Mouse (Mus musculus): Measurements from ENCODE around the gene Dnah6. TPM values are rescaled to one million over a fixed set of nuclear protein-coding genes. Genes with fewer than 3 reads are reported as not detected.

Gene Dnah6
- polyA plus RNA-seq, 1 experiment from 2014 or later = 0.15 TPM

DNA sequence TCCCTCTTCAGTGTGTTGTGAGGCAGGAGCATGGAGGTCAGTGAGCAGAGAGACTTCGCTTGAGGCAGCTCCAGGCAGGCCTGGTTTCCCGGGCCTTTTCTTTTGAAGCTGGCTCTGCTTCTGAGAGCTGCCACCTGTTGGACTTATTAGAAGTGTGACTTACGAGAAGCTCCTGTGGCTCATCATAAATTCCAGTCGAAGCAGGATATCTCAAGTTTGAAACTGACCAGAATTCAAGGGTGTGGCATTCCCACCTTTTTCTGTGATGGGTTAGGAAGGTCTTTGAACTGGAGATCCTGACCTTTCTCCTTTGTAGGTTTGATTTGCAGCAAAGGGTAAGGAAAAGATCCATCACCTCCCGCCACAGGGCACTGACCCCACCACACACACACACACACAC is 217.8 kb downstream of the Dnah6 start:
- WGBS = 90% methylated on average over 5 of the region's 5 CpGs
- H3K4me2 ChIP-seq = no peak overlapping the region
- no peak overlapping the region for H3K9ac ChIP-seq
- H3K9me3 ChIP-seq = no peaks in the 10 kb centered on the region
- no peaks in the 10 kb centered on the region for H3K4me1 ChIP-seq
- no peak overlapping the region for H3K27ac ChIP-seq
- H3K36me3 ChIP-seq (replicated peaks) = no peaks in the 10 kb centered on the region
- no peak for ATAC-seq (ENCODE audit: low FRiP score)
- no peaks in the 10 kb centered on the region for H3K27me3 ChIP-seq
- no peak overlapping the region for H3K4me3 ChIP-seq (replicated peaks)

DNA sequence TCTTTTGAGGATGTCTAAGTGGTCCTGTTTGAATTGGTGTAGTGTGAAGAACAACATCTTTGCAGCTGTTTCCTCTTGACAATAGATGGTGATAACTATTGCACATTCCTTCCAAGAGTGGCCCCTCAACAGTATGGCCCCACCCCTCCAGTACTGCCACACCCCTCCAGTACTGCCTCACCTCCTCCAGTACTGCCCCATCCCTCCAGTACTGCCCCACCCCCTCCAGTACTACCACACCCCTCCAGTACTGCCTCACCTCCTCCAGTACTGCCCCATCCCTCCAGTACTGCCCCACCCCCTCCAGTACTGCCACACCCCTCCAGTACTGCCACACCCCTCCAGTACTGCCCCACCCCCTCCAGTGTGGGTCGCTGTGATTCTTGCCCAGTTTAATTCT is 219.1 kb downstream of the Dnah6 start:
- H3K4me2 ChIP-seq = no peak overlapping the region
- no peaks in the 10 kb centered on the region for H3K9me3 ChIP-seq
- H3K4me1 ChIP-seq = no peaks in the 10 kb centered on the region
- WGBS = 55% methylated on average over 1 of the region's 1 CpGs
- H3K36me3 ChIP-seq (replicated peaks) = no peaks in the 10 kb centered on the region
- no peaks in the 10 kb centered on the region for H3K27me3 ChIP-seq
- H3K9ac ChIP-seq = no peak overlapping the region
- no peak for ATAC-seq (ENCODE audit: low FRiP score)
- H3K4me3 ChIP-seq (replicated peaks) = no peak overlapping the region
- no peak overlapping the region for H3K27ac ChIP-seq

DNA sequence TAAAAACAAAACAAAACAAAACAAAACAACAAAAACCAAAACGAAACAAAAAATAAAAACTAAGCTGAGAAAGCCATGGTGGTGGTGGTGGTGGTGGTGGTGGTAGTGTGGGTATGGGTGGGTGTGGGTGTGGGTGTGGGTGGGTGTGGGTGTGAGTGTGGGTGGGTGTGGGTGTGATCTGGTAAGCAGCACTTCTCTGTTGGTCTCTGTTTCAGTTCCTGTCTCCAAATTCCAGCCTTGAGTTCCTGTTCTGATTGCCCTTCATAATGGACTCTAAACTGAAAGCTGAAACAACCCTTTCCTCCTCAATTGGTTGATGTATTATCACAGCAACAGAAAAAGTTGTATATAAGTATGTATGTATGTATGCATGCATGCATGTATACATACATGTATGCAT is 222.6 kb downstream of the Dnah6 start:
- Histone ChIP-seq H3K27me3 (no peaks in the 10 kb centered on the region), H3K9me3 (no peaks in the 10 kb centered on the region), H3K4me2 (no peak overlapping the region), H3K4me1 (no peaks in the 10 kb centered on the region), H3K27ac (no peak overlapping the region), H3K4me3 (replicated peaks) (no peak overlapping the region), H3K36me3 (replicated peaks) (no peaks in the 10 kb centered on the region), H3K9ac (no peak overlapping the region)
- ATAC-seq (ENCODE audit: low FRiP score) = no peak
- WGBS = 83% methylated on average over 1 of the region's 1 CpGs

DNA sequence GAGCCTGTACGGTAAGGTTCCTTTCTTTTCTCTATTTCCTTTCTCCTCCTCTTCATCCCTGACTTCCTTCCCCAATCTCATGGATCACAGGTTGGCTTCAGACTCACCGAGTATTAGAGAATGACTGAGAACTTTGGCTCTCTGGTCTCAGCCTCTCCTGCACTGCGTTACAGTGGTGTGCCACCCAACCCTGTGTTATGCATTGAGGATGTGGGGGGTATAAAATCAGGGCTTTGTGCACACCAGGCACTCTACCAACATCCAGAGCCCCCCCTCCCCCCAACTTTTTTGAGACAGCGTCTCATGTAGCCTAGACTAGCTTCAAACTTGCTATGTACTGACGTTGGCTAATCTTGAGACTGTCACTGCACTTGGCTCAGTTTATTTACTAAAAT is 227.8 kb downstream of the Dnah6 start:
- Histone ChIP-seq H3K9me3 (no peaks in the 10 kb centered on the region), H3K4me2 (no peak overlapping the region), H3K27me3 (no peaks in the 10 kb centered on the region), H3K4me3 (replicated peaks) (no peak overlapping the region), H3K4me1 (peaks cover 8% of the 10 kb centered on the region), H3K27ac (no peak overlapping the region), H3K9ac (no peak overlapping the region), H3K36me3 (replicated peaks) (no peaks in the 10 kb centered on the region)
- ATAC-seq (ENCODE audit: low FRiP score) = no peak
- 86% methylated on average over 5 of the region's 5 CpGs for WGBS

DNA sequence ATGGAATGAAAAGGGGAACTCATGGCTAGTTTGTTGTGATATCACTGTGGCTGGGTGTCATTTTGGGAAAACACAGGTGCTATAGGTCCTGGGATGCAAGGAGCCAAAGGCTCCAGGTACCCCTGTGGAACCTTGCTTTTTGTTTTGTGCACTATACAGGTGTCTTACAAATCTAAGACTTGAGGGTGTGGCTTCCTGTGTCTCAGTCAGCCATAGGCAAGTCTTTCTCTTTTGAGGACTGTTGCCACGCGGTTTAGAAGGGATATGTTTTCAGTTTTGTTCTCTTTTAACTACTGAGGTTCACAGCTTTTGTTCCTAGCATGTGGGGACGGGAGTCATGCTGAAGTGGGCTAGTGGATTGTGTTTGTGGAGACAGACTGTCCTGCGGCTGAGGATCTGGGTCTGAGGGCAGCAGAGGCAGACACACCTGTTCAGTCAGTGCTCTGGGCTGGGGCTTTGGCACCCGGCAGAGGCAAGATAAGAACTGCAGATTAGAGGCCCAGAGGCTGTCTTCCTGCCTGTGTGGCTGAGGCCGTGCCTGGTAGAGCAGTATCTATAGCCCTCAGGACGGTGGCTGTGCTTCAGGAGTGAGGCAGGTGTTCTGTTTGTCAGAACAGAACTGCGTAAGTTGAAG is 228.3 kb downstream of the Dnah6 start:
- no peak overlapping the region for H3K27ac ChIP-seq
- no peak overlapping the region for H3K4me2 ChIP-seq
- H3K4me3 ChIP-seq (replicated peaks) = no peak overlapping the region
- H3K9ac ChIP-seq = no peak overlapping the region
- H3K4me1 ChIP-seq = peaks cover 10% of the 10 kb centered on the region
- WGBS = 72% methylated on average over 8 of the region's 8 CpGs
- H3K36me3 ChIP-seq (replicated peaks) = no peaks in the 10 kb centered on the region
- no peaks in the 10 kb centered on the region for H3K27me3 ChIP-seq
- no peak for ATAC-seq (ENCODE audit: low FRiP score)
- H3K9me3 ChIP-seq = no peaks in the 10 kb centered on the region

DNA sequence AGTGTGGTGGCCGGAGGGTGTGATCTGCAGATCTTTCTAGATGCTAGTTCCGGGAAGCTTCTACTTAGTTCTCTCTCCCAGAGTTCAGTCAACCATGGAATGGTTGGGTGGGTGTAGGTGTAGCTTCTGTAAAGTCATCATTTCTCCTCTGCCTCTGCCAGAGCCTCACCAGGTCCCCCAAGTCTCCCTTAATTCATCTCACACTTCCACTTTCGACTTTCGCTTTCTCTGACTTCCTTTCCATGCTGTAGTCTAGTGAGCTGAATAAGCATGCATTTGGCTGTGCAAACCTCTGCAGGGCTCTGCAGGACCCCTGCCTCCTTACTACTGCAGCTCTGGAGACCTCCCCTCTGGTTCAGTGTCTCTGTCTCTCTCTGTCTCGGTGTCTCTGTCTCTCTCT is 231.2 kb downstream of the Dnah6 start:
- Histone ChIP-seq H3K9me3 (no peaks in the 10 kb centered on the region), H3K9ac (no peak overlapping the region), H3K4me3 (replicated peaks) (no peak overlapping the region), H3K4me2 (no peak overlapping the region), H3K27ac (no peak overlapping the region), H3K36me3 (replicated peaks) (no peaks in the 10 kb centered on the region), H3K4me1 (peaks cover 10% of the 10 kb centered on the region), H3K27me3 (no peaks in the 10 kb centered on the region)
- ATAC-seq (ENCODE audit: low FRiP score) = no peak
- WGBS = 92% methylated on average over 5 of the region's 5 CpGs

DNA sequence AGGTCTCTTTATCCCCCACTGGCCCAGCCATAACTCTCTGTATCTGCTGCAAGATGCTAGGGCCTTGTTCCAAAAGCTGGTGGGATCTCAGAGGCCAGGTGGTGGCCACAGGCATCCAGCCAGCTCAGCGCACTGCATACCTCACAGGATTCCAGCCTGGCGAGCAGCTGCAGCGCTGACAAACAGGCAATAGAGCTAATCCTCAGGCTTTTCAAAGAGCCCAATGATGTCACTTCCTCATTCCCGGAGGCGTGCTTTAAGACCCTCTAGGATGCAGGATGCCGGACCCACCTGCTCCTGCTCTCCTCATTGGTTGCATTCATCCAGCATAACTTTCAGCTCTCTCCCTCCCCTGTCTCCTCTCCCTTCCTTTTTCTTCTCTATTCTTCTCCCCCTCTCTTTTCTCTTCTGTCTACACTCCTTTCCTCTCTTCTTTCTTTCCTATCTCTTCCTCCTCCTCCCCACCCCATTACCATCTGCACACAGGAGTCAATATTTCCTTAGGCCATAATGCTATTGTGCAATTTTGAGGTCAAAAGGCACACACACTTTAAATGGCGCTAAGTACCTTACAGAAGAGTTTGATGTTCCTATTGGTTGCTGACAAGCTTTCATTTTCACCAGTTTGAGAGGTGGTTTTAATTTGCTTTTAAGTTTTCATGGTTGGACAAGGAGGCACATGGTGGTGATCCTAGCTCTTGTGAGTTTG is 232.3 kb downstream of the Dnah6 start:
- Histone ChIP-seq H3K4me1 (peaks cover 10% of the 10 kb centered on the region), H3K9me3 (no peaks in the 10 kb centered on the region), H3K27me3 (no peaks in the 10 kb centered on the region), H3K27ac (0 out of 2 replicates have a peak overlapping the region, but pooled peaks have one; percentile 54), H3K4me3 (replicated peaks) (no peak overlapping the region), H3K4me2 (no peak overlapping the region), H3K36me3 (replicated peaks) (no peaks in the 10 kb centered on the region), H3K9ac (no peak overlapping the region)
- WGBS = 19% methylated on average over 7 of the region's 7 CpGs
- ATAC-seq (ENCODE audit: low FRiP score) = peak; percentile 68

DNA sequence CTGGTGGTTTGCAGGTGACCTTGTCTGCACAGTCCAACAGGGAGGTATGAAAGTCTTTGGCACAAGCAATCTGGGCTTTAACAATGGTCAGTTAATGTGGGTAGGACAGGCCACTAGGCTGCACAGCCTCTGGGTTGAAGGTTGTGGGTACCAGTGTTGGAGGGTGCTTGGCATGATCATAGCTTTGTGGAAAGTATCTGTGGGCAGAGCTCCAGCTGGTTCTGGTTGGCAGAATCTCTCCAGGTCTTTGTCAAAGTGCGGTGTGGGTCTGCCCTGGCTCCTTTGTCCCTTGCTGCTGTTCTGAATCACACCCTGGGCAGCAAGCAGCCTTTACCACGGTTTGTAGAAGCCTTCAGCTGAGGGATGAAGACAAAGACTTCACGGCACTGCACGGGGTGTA is 238.9 kb downstream of the Dnah6 start:
- Histone ChIP-seq H3K36me3 (replicated peaks) (no peaks in the 10 kb centered on the region), H3K9ac (no peak overlapping the region), H3K9me3 (no peaks in the 10 kb centered on the region), H3K27ac (no peak overlapping the region), H3K27me3 (no peaks in the 10 kb centered on the region), H3K4me3 (replicated peaks) (no peak overlapping the region), H3K4me1 (no peaks in the 10 kb centered on the region), H3K4me2 (no peak overlapping the region)
- ATAC-seq (ENCODE audit: low FRiP score) = no peak
- 69% methylated on average over 4 of the region's 4 CpGs for WGBS

DNA sequence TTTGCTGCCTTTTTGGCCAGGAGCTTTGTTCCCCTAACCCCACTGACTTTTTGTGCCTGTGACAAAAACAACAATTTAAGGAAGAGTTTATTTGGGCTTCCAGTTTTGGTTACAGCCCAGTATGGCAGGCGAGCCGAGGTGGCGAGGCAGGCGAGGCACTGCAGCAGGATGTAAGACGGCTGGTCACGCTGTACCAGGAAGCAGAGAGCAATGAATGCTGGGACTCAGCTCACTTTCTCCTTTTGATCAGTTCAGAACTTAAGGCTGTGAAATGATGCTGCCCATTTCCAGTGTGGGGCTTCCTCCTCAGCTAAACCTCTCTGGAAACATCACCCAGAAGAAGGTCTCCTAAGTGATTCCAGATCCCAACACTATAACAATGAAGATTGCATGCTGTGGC is 239.6 kb downstream of the Dnah6 start:
- ATAC-seq (ENCODE audit: low FRiP score) = no peak
- no peaks in the 10 kb centered on the region for H3K27me3 ChIP-seq
- no peaks in the 10 kb centered on the region for H3K36me3 ChIP-seq (replicated peaks)
- no peak overlapping the region for H3K27ac ChIP-seq
- no peak overlapping the region for H3K9ac ChIP-seq
- no peaks in the 10 kb centered on the region for H3K9me3 ChIP-seq
- H3K4me3 ChIP-seq (replicated peaks) = no peak overlapping the region
- no peaks in the 10 kb centered on the region for H3K4me1 ChIP-seq
- H3K4me2 ChIP-seq = no peak overlapping the region
- 79% methylated on average over 6 of the region's 6 CpGs for WGBS

DNA sequence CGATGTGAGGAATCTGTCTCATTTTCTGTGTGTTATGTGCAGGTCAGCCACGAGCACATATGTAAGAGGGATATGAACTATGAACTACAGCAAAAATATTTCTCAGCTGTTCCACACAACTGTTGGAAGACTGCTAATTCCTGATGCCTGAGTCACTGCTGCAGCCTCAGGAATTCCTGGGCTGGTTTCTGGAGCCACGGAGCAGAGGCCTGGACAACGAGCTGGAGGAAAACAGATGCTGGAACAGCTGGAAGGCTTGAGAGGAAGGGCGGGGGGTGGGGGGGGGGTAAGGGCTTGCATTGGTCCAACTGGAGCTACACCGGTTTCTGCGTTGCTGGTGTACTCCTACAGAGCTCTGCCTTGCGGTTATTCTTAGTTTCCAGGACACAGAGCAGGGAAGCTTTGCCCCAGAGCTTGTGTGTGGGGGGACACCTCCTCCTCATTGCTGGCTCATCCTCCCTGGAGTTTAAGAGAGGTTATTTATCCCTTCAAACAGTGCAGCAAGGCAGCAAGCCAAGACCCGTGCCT is 240.3 kb downstream of the Dnah6 start:
- 53% methylated on average over 9 of the region's 9 CpGs for WGBS
- H3K27ac ChIP-seq = no peak overlapping the region

DNA sequence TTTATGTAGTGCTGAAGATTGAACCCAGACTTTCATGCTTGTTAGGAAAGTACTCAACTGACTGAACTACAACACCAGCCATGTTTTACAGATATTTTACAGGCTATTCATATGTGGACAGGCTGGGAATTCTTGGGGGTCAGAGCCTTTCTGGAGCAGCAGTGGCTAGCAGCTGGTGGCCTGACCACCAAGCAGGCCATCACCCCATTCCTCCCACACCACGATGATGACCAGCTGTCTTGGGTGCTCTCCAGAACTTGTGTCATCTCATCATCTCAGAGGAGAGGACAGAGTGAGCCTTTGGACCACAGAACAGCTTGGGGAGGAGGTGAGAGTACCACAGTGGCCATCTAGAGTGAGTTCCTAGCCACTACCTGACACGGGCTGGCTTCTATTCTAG is 244.6 kb downstream of the Dnah6 start:
- Histone ChIP-seq H3K4me1 (no peaks in the 10 kb centered on the region), H3K27ac (no peak overlapping the region), H3K4me3 (replicated peaks) (no peak overlapping the region), H3K36me3 (replicated peaks) (no peaks in the 10 kb centered on the region), H3K9ac (no peak overlapping the region), H3K4me2 (no peak overlapping the region), H3K9me3 (no peaks in the 10 kb centered on the region), H3K27me3 (no peaks in the 10 kb centered on the region)
- WGBS = 80% methylated on average over 2 of the region's 2 CpGs
- ATAC-seq (ENCODE audit: low FRiP score) = no peak

More for the DNA sequence above, 240.3 kb downstream of the Dnah6 start:
- ATAC-seq (ENCODE audit: low FRiP score) = no peak
- Histone ChIP-seq H3K4me1 (no peaks in the 10 kb centered on the region), H3K4me2 (no peak overlapping the region), H3K9ac (no peak overlapping the region), H3K36me3 (replicated peaks) (no peaks in the 10 kb centered on the region), H3K27me3 (no peaks in the 10 kb centered on the region), H3K4me3 (replicated peaks) (no peak overlapping the region), H3K9me3 (no peaks in the 10 kb centered on the region)

DNA sequence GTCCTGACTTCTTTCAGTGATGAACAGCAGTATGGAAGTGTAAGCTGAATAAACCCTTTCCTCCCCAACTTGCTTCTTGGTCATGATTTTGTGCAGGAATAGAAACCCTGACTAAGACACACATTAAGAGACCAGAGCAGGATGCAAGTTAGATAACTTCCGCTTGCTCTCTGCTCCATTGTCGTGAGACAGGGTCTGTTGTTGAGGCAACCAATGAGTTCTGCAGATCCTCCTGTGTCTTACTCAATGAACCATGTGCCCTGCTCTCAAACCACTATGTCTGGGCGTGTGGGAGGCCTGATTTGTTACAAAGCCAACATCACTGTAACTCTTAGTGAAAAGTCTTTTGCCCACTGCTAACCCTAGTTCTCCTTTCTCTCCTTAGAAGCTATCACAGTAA is 250.4 kb downstream of the Dnah6 start:
- H3K9me3 ChIP-seq = no peaks in the 10 kb centered on the region
- no peaks in the 10 kb centered on the region for H3K27me3 ChIP-seq
- peaks cover 5% of the 10 kb centered on the region; the same call in 1 of the 2 replicates for H3K4me1 ChIP-seq
- H3K4me2 ChIP-seq = no peak overlapping the region
- no peak for ATAC-seq (ENCODE audit: low FRiP score)
- H3K36me3 ChIP-seq (replicated peaks) = no peaks in the 10 kb centered on the region
- H3K4me3 ChIP-seq (replicated peaks) = no peak overlapping the region
- H3K27ac ChIP-seq = no peak overlapping the region
- H3K9ac ChIP-seq = no peak overlapping the region
- 68% methylated on average over 3 of the region's 3 CpGs for WGBS

DNA sequence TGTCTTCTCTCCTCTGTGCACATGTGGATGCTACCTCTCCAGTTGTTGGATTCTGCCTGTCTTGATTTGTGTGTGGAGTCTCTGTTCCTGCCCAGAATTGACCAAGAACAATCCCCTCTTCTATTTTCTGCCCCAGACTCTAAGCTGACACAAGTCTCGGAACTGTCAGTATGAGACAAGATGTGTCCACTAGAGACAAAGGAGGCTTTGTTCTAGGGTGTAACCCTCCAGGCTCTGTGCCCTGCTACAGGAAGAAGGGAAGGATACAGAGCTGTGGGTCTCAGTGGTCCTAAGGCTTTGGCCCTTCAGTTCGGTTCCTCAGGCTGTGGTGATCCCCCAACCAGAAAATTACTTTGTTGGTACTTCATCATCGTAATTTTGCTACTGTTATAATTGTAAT is 251.7 kb downstream of the Dnah6 start:
- peaks cover 5% of the 10 kb centered on the region; the same call in 1 of the 2 replicates for H3K4me1 ChIP-seq
- H3K27me3 ChIP-seq = no peaks in the 10 kb centered on the region
- no peaks in the 10 kb centered on the region for H3K36me3 ChIP-seq (replicated peaks)
- 60% methylated on average over 3 of the region's 3 CpGs for WGBS
- ATAC-seq (ENCODE audit: low FRiP score) = no peak
- H3K4me3 ChIP-seq (replicated peaks) = no peak overlapping the region
- H3K4me2 ChIP-seq = no peak overlapping the region
- no peak overlapping the region for H3K27ac ChIP-seq
- no peaks in the 10 kb centered on the region for H3K9me3 ChIP-seq
- no peak overlapping the region for H3K9ac ChIP-seq
